Mouse (Mus musculus) c-Kit-positive CD71-positive TER-119-negative erythroid progenitor cells, embryonic 14.5 days (primary cell): ENCODE measurements around the gene Tpt1.

ENCODE experiments used
- DNase-seq: peaks from one replicate; pipeline ENCODE4 v3.0.0-alpha.2; 2013; ENCODE audit warnings: low read depth

Gene Tpt1

DNA sequence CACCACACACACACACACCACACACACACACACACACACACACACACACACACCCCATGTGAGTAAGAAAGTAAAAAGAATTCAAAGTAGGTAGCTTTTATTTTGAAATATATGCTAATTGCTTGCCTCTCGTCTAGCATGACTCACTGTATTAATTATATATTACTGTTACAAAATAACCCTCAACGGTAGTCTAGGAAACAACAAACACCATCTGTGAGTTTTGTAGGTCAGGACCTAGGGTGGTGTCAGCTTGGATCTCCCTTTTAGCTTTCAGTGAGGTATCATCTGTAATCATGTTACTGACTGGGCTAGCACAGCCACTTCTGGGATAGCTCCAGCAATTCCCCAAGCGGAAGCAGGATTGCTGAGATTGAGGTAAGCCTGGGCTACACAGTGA is 32.4 kb downstream of the Tpt1 start:
- DNase-seq: no peak

- DNase-seq: no peak
These were observed 34.1 kb downstream of the Tpt1 start for GRCm38 (mm10) chr14:75878980-75879379.

DNA sequence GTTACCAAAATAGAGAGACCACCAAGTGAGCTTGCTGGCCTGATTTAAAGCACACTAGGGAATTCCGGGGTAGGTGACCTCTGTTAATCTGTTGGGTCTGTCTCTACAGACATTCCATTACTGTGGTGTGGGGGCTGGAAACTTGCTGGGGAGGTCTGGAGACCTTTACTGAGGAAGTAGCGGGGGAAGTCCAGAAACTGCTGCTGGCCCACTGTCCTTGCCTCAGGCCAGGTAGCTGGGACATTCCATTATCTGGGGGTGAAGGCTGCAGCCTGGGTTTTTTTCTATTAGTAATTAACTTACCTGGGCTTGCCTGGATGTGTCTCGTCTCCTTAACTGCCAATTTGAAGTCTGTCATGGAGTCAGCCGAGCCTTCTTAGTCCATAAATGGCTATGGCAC is 37.0 kb downstream of the Tpt1 start:
- DNase-seq: no peak

GRCm38 (mm10) chr14:75883330-75883729 is 38.4 kb downstream of the Tpt1 start:
- no peak for DNase-seq

DNA sequence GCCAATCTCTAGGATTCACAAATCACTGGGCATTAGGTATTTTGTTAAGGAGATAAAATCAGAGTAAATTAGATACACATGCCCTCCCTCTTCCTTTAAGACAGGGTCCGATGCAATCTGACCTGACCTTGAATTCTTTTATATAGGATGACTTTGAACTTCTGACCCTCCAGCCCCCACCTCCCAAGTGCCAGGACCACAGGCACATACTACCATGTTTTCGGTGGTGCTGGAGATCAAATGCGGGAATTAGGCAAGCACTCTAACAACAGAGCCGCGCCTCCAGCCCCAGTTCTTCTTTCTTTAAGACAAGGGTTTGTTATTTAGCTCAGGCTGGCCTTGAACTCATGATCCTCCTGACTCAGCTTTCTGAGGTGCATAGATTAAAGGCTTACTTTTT is 39.0 kb downstream of the Tpt1 start:
- no peak for DNase-seq

GRCm38 (mm10) chr14:75892118-75892517 is 47.2 kb downstream of the Tpt1 start:
- no peak for DNase-seq
